Mouse (Mus musculus) liver, embryonic 12.5 days (tissue): ENCODE results near the gene Olfr370. TPM values are rescaled to one million over a fixed set of nuclear protein-coding genes. Genes with fewer than 3 reads are reported as not detected.

ENCODE experiments used
- ATAC-seq: fragments of 200-750 bp; cut with Nextera tagmentation; 2 replicates; pipeline ENCODE4 v1.8.0; 2017; ENCODE audit warnings: moderate number of reproducible peaks, mild to moderate bottlenecking, moderate library complexity
- H3K27ac ChIP-seq: fragments of 300-500 bp; sonication (generic); 2 replicates; pipeline ENCODE4 v1.5.1; 2016; ENCODE audit warnings: mild to moderate bottlenecking
- H3K27me3 ChIP-seq: fragments of 300-500 bp; sonication (generic); replicated peaks from 2 replicates; pipeline ENCODE4 v1.6.1; 2016; ENCODE audit warnings: mild to moderate bottlenecking, moderate library complexity
- H3K36me3 ChIP-seq: fragments of 300-500 bp; sonication (generic); 2 replicates; pipeline ENCODE4 v1.6.1; 2016; ENCODE audit warnings: mild to moderate bottlenecking, moderate library complexity
- H3K4me1 ChIP-seq: fragments of 300-500 bp; sonication (generic); 2 replicates; pipeline ENCODE4 v1.6.1; 2016
- H3K4me2 ChIP-seq: fragments of 300-500 bp; sonication (generic); 2 replicates; pipeline ENCODE4 v1.6.1; 2016; ENCODE audit warnings: mild to moderate bottlenecking, moderate library complexity
- H3K4me3 ChIP-seq: fragments of 300-500 bp; sonication (generic); 2 replicates; pipeline ENCODE4 v1.5.1; 2016; ENCODE audit warnings: mild to moderate bottlenecking, moderate library complexity
- H3K9ac ChIP-seq: fragments of 300-500 bp; sonication (generic); 2 replicates; pipeline ENCODE4 v1.6.1; 2016; ENCODE audit warnings: mild to moderate bottlenecking, moderate library complexity
- H3K9me3 ChIP-seq: fragments of 300-500 bp; sonication (generic); replicated peaks from 2 replicates; pipeline ENCODE4 v1.6.1; 2016; ENCODE audit warnings: mild to moderate bottlenecking, moderate library complexity
- WGBS: fragments of 180-500 bp; shearing (Covaris S2); methylation state at CpG from one replicate; pipeline ENCODE4 v1.1.7; 2016; ENCODE audit not compliant: insufficient replicate concordance; 5-methylcytosine and 5-hydroxymethylcytosine counted together
- polyA plus RNA-seq: library from polyadenylated mRNA; unstranded; fragments of >200 nt; fragmentation: Nextera tagmentation; extraction: Ambion mirVana; gene quantifications from 2 replicates; pipeline ENCODE4 v1.2.1, GENCODE M21; 2016

Olfr370 gene
- polyA plus RNA-seq, 1 experiment from 2014 or later, result not detected

DNA sequence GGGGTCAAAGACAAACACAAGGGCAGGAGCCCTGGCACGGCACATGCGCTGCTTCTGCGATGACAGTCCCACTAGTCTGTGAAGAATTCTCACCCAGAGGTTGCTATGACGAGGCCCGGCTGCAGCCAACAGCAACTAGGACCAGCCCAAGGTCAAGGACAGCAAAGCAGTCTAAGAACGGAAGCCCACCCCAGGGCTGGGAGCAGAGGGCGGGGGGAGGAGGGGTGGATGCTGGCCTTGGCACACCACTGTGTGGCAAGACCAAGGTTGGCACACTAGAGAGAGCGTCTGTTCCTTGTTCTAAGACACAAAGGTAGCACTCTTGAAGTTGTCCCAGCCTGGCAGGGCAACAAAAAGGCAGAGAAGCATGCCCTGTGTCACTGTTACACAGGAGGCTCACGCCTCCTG, 41.8 kb downstream of the Olfr370 start:
- Histone ChIP-seq H3K27me3 (no peaks in the 10 kb centered on the region), H3K27ac (0 out of 2 replicates have a peak overlapping the region, but pooled peaks have one; percentile 20), H3K4me3 (no peak overlapping the region), H3K9ac (no peak overlapping the region), H3K36me3 (peaks cover 52% of the 10 kb centered on the region), H3K4me1 (peaks cover 76% of the 10 kb centered on the region), H3K9me3 (no peaks in the 10 kb centered on the region), H3K4me2 (no peak overlapping the region)
- no peak for ATAC-seq
- WGBS, result 72% methylated on average over 9 of the region's 9 CpGs

- Histone ChIP-seq H3K27me3 (no peaks in the 10 kb centered on the region), H3K9ac (no peak overlapping the region), H3K4me1 (peaks cover 71% of the 10 kb centered on the region), H3K4me2 (no peak overlapping the region), H3K4me3 (no peak overlapping the region), H3K9me3 (no peaks in the 10 kb centered on the region), H3K27ac (no peak overlapping the region; the same call in 1 of the 2 replicates), H3K36me3 (peaks cover 44% of the 10 kb centered on the region)
- ATAC-seq, result no peak
- 78% methylated on average over 17 of the region's 17 CpGs for WGBS
Observed at GRCm38 (mm10) chr8:83578131-83579055, 42.8 kb downstream of the Olfr370 start.

- WGBS, result 81% methylated on average over 8 of the region's 8 CpGs
- no peak overlapping the region for H3K9ac ChIP-seq
- no peaks in the 10 kb centered on the region for H3K27me3 ChIP-seq
- H3K36me3 ChIP-seq, result peaks cover 44% of the 10 kb centered on the region
- H3K9me3 ChIP-seq, result no peaks in the 10 kb centered on the region
- no peak overlapping the region for H3K4me3 ChIP-seq
- H3K27ac ChIP-seq, result no peak overlapping the region; the same call in 1 of the 2 replicates
- H3K4me2 ChIP-seq, result no peak overlapping the region
- no peak for ATAC-seq
- H3K4me1 ChIP-seq, result peaks cover 59% of the 10 kb centered on the region
Observed at GRCm38 (mm10) chr8:83579676-83580075, 44.1 kb downstream of the Olfr370 start.

- no peak for ATAC-seq
- H3K9ac ChIP-seq, result no peak overlapping the region
- 89% methylated on average over 8 of the region's 8 CpGs for WGBS
- no peaks in the 10 kb centered on the region for H3K9me3 ChIP-seq
- H3K27me3 ChIP-seq, result no peaks in the 10 kb centered on the region
- no peak overlapping the region for H3K4me3 ChIP-seq
- peaks cover 40% of the 10 kb centered on the region for H3K36me3 ChIP-seq
- peaks cover 58% of the 10 kb centered on the region for H3K4me1 ChIP-seq
- H3K4me2 ChIP-seq, result no peak overlapping the region
- no peak overlapping the region for H3K27ac ChIP-seq
Observed at GRCm38 (mm10) chr8:83580826-83581225, 45.2 kb downstream of the Olfr370 start.

DNA sequence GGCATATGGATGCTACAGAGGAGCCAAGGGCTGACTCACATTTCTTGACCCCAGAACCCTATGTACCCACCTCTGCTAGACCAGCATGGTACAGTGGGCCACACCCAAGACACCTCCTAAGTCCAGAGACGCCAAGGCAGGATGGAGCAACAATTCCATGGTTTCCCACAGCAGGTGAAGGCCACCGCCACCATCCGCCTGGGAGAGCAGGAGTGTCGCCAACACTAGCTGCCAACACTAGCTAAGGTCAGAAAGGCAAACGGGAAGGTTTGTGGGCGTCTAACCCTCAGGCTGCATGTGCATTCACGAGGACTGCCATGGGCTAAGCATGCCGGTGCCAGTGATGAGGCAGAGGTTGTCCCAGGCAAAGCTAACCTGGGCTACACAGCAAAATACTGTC, 46.6 kb downstream of the Olfr370 start:
- Histone ChIP-seq H3K9ac (no peak overlapping the region), H3K9me3 (no peaks in the 10 kb centered on the region), H3K4me1 (peaks cover 45% of the 10 kb centered on the region), H3K4me2 (no peak overlapping the region), H3K36me3 (peaks cover 47% of the 10 kb centered on the region), H3K27me3 (no peaks in the 10 kb centered on the region), H3K27ac (no peak overlapping the region), H3K4me3 (no peak overlapping the region)
- ATAC-seq, result no peak
- WGBS, result 89% methylated on average over 8 of the region's 8 CpGs

DNA sequence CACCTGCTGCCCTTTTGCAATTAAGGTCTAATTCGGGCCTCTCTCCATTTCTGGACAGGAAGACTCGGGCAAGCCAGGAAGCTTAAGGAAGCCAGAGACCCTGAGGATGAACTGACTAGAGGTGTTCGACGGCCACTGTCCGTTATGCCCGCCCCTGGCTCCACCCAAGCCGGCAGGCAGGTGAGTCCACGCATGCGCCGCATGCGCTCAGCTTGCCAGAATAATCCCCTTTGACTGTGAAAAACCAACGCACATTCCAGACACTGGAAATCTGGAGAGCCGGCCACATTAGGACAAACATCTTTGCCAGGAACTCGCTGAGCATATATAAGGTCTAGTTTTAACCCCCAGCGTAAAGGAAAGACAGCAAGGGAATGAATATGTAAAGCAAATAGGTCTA, 47.7 kb downstream of the Olfr370 start:
- Histone ChIP-seq H3K4me1 (peaks cover 47% of the 10 kb centered on the region), H3K36me3 (peaks cover 57% of the 10 kb centered on the region), H3K4me2 (no peak overlapping the region), H3K27ac (no peak overlapping the region), H3K9ac (no peak overlapping the region), H3K4me3 (no peak overlapping the region), H3K27me3 (no peaks in the 10 kb centered on the region), H3K9me3 (no peaks in the 10 kb centered on the region)
- 84% methylated on average over 15 of the region's 15 CpGs for WGBS
- no peak for ATAC-seq

- Histone ChIP-seq H3K36me3 (peaks cover 58% of the 10 kb centered on the region), H3K27ac (no peak overlapping the region), H3K4me1 (peaks cover 36% of the 10 kb centered on the region), H3K9me3 (no peaks in the 10 kb centered on the region), H3K27me3 (no peaks in the 10 kb centered on the region), H3K4me3 (no peak overlapping the region), H3K4me2 (no peak overlapping the region), H3K9ac (no peak overlapping the region)
- no peak for ATAC-seq
- WGBS, result 81% methylated on average over 1 of the region's 1 CpGs
Observed at GRCm38 (mm10) chr8:83584771-83585170, 49.2 kb downstream of the Olfr370 start.

DNA sequence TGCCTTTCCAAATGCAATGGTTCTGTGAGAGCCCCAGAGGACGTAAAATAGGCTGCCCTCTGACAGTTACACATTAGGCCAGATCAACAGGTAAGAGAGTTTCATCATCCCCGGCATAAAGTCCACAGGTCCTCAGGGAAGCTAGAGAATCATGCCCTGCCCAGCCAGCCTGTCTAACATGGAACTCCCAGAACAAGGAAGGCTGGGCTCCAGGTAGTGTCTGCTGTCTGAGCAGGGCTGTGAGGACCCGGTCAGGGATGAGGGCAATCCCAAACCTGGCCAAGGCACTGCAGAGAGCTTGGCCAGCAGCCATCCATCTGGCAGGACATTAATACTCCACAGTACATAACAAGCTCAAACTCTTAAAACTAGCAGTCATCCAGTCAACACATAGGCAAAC, 49.8 kb downstream of the Olfr370 start:
- Histone ChIP-seq H3K9ac (no peak overlapping the region), H3K9me3 (no peaks in the 10 kb centered on the region), H3K4me1 (peaks cover 41% of the 10 kb centered on the region), H3K4me2 (no peak overlapping the region), H3K27me3 (no peaks in the 10 kb centered on the region), H3K4me3 (no peak overlapping the region), H3K27ac (no peak overlapping the region), H3K36me3 (peaks cover 57% of the 10 kb centered on the region)
- ATAC-seq, result peak; percentile 8; the same call in 1 of the 2 replicates
- 80% methylated on average over 3 of the region's 3 CpGs for WGBS

DNA sequence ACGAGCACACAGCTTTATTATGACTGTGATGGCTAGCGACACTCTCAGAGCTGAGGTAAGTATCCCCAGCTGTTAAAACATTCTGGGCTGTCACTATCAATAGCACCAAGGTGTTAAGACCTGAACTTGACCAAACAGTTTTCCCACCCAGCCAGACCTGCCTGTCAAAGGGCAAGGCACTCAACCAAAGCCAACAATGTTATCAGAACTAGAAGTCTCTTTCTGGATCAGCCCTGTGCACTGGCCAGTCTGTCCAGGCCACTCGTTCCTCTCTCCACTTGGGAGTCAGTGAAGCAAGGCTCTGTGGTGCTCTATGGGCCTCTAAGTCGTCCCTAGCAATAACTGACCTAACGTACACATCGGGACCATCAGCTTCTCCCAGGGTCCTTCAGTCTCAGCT, 52.1 kb downstream of the Olfr370 start:
- Histone ChIP-seq H3K27me3 (no peaks in the 10 kb centered on the region), H3K27ac (no peak overlapping the region), H3K9ac (no peak overlapping the region), H3K4me3 (no peak overlapping the region), H3K9me3 (no peaks in the 10 kb centered on the region), H3K4me1 (peaks cover 43% of the 10 kb centered on the region), H3K36me3 (peaks cover 69% of the 10 kb centered on the region), H3K4me2 (no peak overlapping the region)
- no peak for ATAC-seq
- 76% methylated on average over 6 of the region's 6 CpGs for WGBS

DNA sequence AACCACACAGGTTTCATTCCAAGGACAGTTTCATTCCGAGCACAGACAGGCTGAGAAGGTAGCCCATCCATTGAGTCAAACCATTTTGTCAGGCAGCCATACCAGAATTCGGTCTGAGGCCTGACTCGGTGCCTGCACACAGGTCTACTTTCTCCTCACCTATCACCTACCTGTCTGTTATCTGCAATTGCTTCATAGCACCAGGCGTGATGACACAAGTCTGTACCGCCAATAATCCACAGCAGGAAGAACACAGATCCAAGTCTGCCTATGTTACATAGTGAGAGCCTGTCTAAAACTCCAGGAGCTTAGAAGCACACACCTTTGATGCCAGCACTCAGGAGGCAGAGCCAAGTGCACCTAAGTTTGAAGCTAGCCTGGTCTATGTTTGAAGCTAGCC, 53.3 kb downstream of the Olfr370 start:
- WGBS, result 81% methylated on average over 5 of the region's 5 CpGs
- no peak overlapping the region for H3K27ac ChIP-seq

DNA sequence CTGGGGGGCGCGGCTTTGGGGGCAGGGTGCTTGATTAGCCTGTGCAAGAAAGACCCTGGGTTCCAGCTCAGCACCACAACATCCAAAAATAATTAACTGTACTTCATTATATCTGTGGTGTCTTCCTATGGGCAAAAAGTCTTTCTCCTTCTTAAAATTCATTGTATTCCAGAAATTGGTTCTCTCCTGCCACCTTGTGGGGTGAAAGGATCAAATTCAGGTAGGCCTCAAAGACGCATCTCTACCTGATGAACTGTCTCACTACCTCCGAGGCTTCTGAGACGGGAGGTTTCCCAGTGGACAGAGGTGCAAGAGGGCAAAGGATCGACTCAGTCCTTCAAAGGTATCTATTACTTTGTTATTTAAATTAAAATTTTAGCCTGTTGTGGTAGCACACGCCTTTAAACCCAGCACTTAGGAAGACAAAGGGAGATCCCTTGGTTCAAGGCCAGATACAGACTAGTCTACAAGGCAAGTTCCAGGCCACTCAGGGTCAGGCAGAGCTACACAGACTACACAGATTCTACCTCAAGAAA, 55.0 kb downstream of the Olfr370 start:
- Histone ChIP-seq H3K36me3 (peaks cover 51% of the 10 kb centered on the region), H3K4me1 (peaks cover 48% of the 10 kb centered on the region), H3K4me2 (no peak overlapping the region), H3K4me3 (no peak overlapping the region), H3K9ac (no peak overlapping the region), H3K27me3 (no peaks in the 10 kb centered on the region), H3K9me3 (no peaks in the 10 kb centered on the region), H3K27ac (no peak overlapping the region)
- WGBS, result 80% methylated on average over 7 of the region's 7 CpGs
- no peak for ATAC-seq

More for the DNA sequence above, 53.3 kb downstream of the Olfr370 start:
- H3K36me3 ChIP-seq, result peaks cover 63% of the 10 kb centered on the region
- no peak for ATAC-seq
- no peak overlapping the region for H3K4me2 ChIP-seq
- no peaks in the 10 kb centered on the region for H3K27me3 ChIP-seq
- no peaks in the 10 kb centered on the region for H3K9me3 ChIP-seq
- peaks cover 48% of the 10 kb centered on the region for H3K4me1 ChIP-seq
- no peak overlapping the region for H3K4me3 ChIP-seq
- no peak overlapping the region for H3K9ac ChIP-seq

DNA sequence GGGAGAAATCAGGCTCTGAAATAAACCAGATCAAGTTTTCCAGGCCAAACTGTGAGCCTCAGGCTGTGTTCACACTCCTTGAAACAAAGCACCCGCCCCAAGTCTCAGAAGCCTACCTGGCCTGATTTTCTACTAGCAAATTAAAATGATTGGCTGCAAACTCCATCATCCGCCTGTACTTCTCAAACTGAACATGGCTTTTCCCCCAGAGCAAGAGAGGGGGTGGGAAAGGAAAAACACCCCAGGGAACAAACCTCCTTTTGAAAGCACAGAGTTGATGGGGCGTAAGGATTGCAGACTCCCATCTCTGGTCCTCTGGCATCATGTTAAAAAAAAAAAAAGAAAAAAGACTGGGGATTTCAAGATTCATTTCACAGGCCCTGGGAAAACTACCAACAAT, 57.1 kb downstream of the Olfr370 start:
- no peaks in the 10 kb centered on the region for H3K27me3 ChIP-seq
- H3K9me3 ChIP-seq, result no peaks in the 10 kb centered on the region
- 78% methylated on average over 3 of the region's 3 CpGs for WGBS
- H3K27ac ChIP-seq, result no peak overlapping the region
- peaks cover 58% of the 10 kb centered on the region for H3K4me1 ChIP-seq
- peak overlapping the region; percentile 95 for H3K4me3 ChIP-seq
- H3K9ac ChIP-seq, result peak overlapping the region; percentile 95
- ATAC-seq, result no peak
- H3K36me3 ChIP-seq, result peaks cover 40% of the 10 kb centered on the region
- H3K4me2 ChIP-seq, result peak overlapping the region; percentile 95
